Mouse (Mus musculus): ENCODE results near the gene Sec1.

DNA sequence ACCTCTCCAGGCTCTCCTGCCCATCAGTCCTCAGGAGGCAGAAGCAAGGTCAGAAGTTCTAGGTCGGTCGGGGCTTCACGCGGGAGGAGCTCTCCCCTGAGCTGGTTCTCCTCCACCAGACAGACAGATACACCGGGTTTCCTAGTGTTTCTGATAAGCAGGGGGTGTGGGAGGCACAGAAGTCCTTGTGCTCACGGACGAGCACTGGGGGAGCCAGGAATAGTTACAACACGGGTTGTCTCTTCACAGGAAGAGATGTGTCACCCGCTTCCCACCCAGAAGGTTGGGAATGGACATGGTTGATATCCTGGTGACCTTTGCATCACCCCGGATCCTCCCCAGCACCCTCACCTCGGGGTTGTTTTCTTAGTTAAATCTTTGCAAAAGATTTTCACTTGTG lies 4.4 kb downstream of the Sec1 start:
- TF ChIP-seq CTCF (IDR thresholded peaks at IDR 0.05; ENCODE audit: insufficient read depth, low read length), result no peak
- no peak for TF ChIP-seq POLR2A (IDR thresholded peaks at IDR 0.05; ENCODE audit: borderline replicate concordance, extremely low read depth, low read depth, low read length)

Data from lung, adult 2 months (tissue).